Mouse (Mus musculus) ovary, adult 18-20 months (tissue): Measurements from ENCODE around the gene St7.
A peak's percentile ranks its signal among the peaks of the same experiment; 100 is the strongest.
"Not testable (repeated sequence)": the region's sequence is repeated elsewhere in the genome, so short reads cannot be mapped to it uniquely, and the experiment has no call there.

Experiments
- DNase-seq: peaks from one replicate; pipeline ENCODE4 v3.0.0; 2022; ENCODE audit warnings: low spot score, mixed read lengths

Gene St7

GRCm38 (mm10) chr6:17692647-17693046 is at the start of gene St7:
Gene St7, plus strand, starts transcription at chr6:17692933.
- DNase-seq = no peak

GRCm38 (mm10) chr6:17646107-17646506 is 46.6 kb upstream of the St7 start:
- no peak for DNase-seq

- DNase-seq = no peak
Measured at GRCm38 (mm10) chr6:17652132-17652531, 40.6 kb upstream of the St7 start.

GRCm38 (mm10) chr6:17655080-17655479 is 37.7 kb upstream of the St7 start:
- no peak for DNase-seq

- no peak for DNase-seq
Measured at GRCm38 (mm10) chr6:17657308-17657707, 35.4 kb upstream of the St7 start.

- no peak for DNase-seq
Measured at GRCm38 (mm10) chr6:17665348-17665747, 27.4 kb upstream of the St7 start.

GRCm38 (mm10) chr6:17666024-17666423 is 26.7 kb upstream of the St7 start:
- no peak for DNase-seq

GRCm38 (mm10) chr6:17667813-17668212 is 24.9 kb upstream of the St7 start:
- no peak for DNase-seq

- DNase-seq = no peak
Measured at GRCm38 (mm10) chr6:17668334-17668733, 24.4 kb upstream of the St7 start.

GRCm38 (mm10) chr6:17669826-17670225 is 22.9 kb upstream of the St7 start:
- DNase-seq = no peak

- DNase-seq = no peak
Measured at GRCm38 (mm10) chr6:17675019-17675756, 17.5 kb upstream of the St7 start.

GRCm38 (mm10) chr6:17677008-17677407 is 15.7 kb upstream of the St7 start:
- no peak for DNase-seq

- no peak for DNase-seq
Measured at GRCm38 (mm10) chr6:17680266-17680925, 12.3 kb upstream of the St7 start.

- no peak for DNase-seq
Measured at GRCm38 (mm10) chr6:17681810-17682209, 10.9 kb upstream of the St7 start.

GRCm38 (mm10) chr6:17688676-17689075 is 4.1 kb upstream of the St7 start:
- no peak for DNase-seq

GRCm38 (mm10) chr6:17693726-17694549 is 1.2 kb downstream of the St7 start:
- DNase-seq = peak; percentile 54

- peak; percentile 42 for DNase-seq
Measured at GRCm38 (mm10) chr6:17694550-17694951, 1.8 kb downstream of the St7 start.

- DNase-seq = no peak
Measured at GRCm38 (mm10) chr6:17696321-17696734, 3.6 kb downstream of the St7 start.

- no peak for DNase-seq
Measured at GRCm38 (mm10) chr6:17700936-17701612, 8.3 kb downstream of the St7 start.

- DNase-seq = not testable (repeated sequence)
Measured at GRCm38 (mm10) chr6:17704038-17704437, 11.3 kb downstream of the St7 start.

GRCm38 (mm10) chr6:17705973-17706372 is 13.2 kb downstream of the St7 start:
- DNase-seq = no peak

- no peak for DNase-seq
Measured at GRCm38 (mm10) chr6:17718978-17719377, 26.2 kb downstream of the St7 start.
